Mouse (Mus musculus): ENCODE data around the gene Dusp12. TPM values are rescaled to one million over a fixed set of nuclear protein-coding genes. Genes with fewer than 3 reads are reported as not detected.

Dusp12 gene
- 40.7 and 46.1 TPM in 2 replicates for polyA plus RNA-seq (2015; fragmentation: Nextera tagmentation; extraction: Ambion mirVana)

- Histone ChIP-seq H3K4me2 (peak within 1 kb of the TSS; percentile 79), H3K4me1 (replicated peaks) (peaks cover 19% of the 10 kb centered on the region), H3K9ac (peak within 1 kb of the TSS; percentile 93), H3K27ac (peak within 1 kb of the TSS; percentile 92), H3K9me3 (no peaks in the 10 kb centered on the region), H3K36me3 (peaks cover 20% of the 10 kb centered on the region), H3K27me3 (no peaks in the 10 kb centered on the region), H3K4me3 (peak within 1 kb of the TSS; percentile 93)
- 0% methylated on average over 46 of the region's 46 CpGs for WGBS
- peak; percentile 94 for ATAC-seq (ENCODE audit: low FRiP score)
Measured at GRCm38 (mm10) chr1:170884978-170885561, at the start of gene Dusp12, which contains the start of gene Gm26620. Gene Dusp12, minus strand, starts transcription at chr1:170885540. Gene Gm26620, plus strand, starts transcription at chr1:170885065.

- Histone ChIP-seq H3K36me3 (no peaks in the 10 kb centered on the region), H3K27me3 (no peaks in the 10 kb centered on the region), H3K4me3 (no peak overlapping the region), H3K9me3 (no peaks in the 10 kb centered on the region), H3K27ac (no peak overlapping the region), H3K4me1 (replicated peaks) (no peaks in the 10 kb centered on the region), H3K9ac (no peak overlapping the region), H3K4me2 (no peak overlapping the region)
- ATAC-seq (ENCODE audit: low FRiP score), result no peak
- WGBS, result 88% methylated on average over 2 of the region's 2 CpGs
Measured at GRCm38 (mm10) chr1:170934383-170934782, 49.0 kb upstream of the Dusp12 start.

- no peaks in the 10 kb centered on the region for H3K9me3 ChIP-seq
- no peak for ATAC-seq (ENCODE audit: low FRiP score)
- H3K36me3 ChIP-seq, result no peaks in the 10 kb centered on the region
- no peak overlapping the region for H3K4me3 ChIP-seq
- no peak overlapping the region for H3K4me2 ChIP-seq
- H3K27ac ChIP-seq, result no peak overlapping the region
- no peak overlapping the region for H3K9ac ChIP-seq
- 79% methylated on average over 1 of the region's 1 CpGs for WGBS
- no peaks in the 10 kb centered on the region for H3K4me1 ChIP-seq (replicated peaks)
- no peaks in the 10 kb centered on the region for H3K27me3 ChIP-seq
Measured at GRCm38 (mm10) chr1:170933940-170934339, 48.6 kb upstream of the Dusp12 start.

- no peak for ATAC-seq (ENCODE audit: low FRiP score)
- Histone ChIP-seq H3K4me1 (replicated peaks) (no peaks in the 10 kb centered on the region), H3K9ac (no peak overlapping the region), H3K9me3 (no peaks in the 10 kb centered on the region), H3K27me3 (no peaks in the 10 kb centered on the region), H3K4me2 (no peak overlapping the region), H3K27ac (no peak overlapping the region), H3K36me3 (no peaks in the 10 kb centered on the region), H3K4me3 (no peak overlapping the region)
- 74% methylated on average over 6 of the region's 6 CpGs for WGBS
Measured at GRCm38 (mm10) chr1:170933386-170933920, 48.1 kb upstream of the Dusp12 start.

- Histone ChIP-seq H3K9ac (no peak overlapping the region), H3K4me3 (no peak overlapping the region), H3K36me3 (no peaks in the 10 kb centered on the region), H3K4me1 (replicated peaks) (no peaks in the 10 kb centered on the region), H3K9me3 (no peaks in the 10 kb centered on the region), H3K27ac (no peak overlapping the region), H3K4me2 (no peak overlapping the region), H3K27me3 (no peaks in the 10 kb centered on the region)
- WGBS, result 85% methylated on average over 3 of the region's 3 CpGs
- ATAC-seq (ENCODE audit: low FRiP score), result no peak
Measured at GRCm38 (mm10) chr1:170932043-170932442, 46.7 kb upstream of the Dusp12 start.

- Histone ChIP-seq H3K27me3 (no peaks in the 10 kb centered on the region), H3K9ac (no peak overlapping the region), H3K9me3 (no peaks in the 10 kb centered on the region), H3K27ac (no peak overlapping the region), H3K4me1 (replicated peaks) (no peaks in the 10 kb centered on the region), H3K4me2 (no peak overlapping the region), H3K36me3 (no peaks in the 10 kb centered on the region), H3K4me3 (no peak overlapping the region)
- no peak for ATAC-seq (ENCODE audit: low FRiP score)
- whole genome bisulfite sequencing, result 89% methylated on average over 4 of the region's 4 CpGs
Measured at GRCm38 (mm10) chr1:170929245-170929644, 43.9 kb upstream of the Dusp12 start.

- no peaks in the 10 kb centered on the region for H3K9me3 ChIP-seq
- no peaks in the 10 kb centered on the region for H3K27me3 ChIP-seq
- WGBS, result 81% methylated on average over 2 of the region's 2 CpGs
- no peak overlapping the region for H3K27ac ChIP-seq
- ATAC-seq (ENCODE audit: low FRiP score), result no peak
- H3K36me3 ChIP-seq, result no peaks in the 10 kb centered on the region
- H3K9ac ChIP-seq, result no peak overlapping the region
- no peak overlapping the region for H3K4me2 ChIP-seq
- H3K4me1 ChIP-seq (replicated peaks), result no peaks in the 10 kb centered on the region
- no peak overlapping the region for H3K4me3 ChIP-seq
Measured at GRCm38 (mm10) chr1:170928467-170928866, 43.1 kb upstream of the Dusp12 start.

GRCm38 (mm10) chr1:170927378-170927777, 42.0 kb upstream of the Dusp12 start, which contains the start of gene Fcrla:
Gene Fcrla, minus strand, starts transcription at chr1:170927583.
- Histone ChIP-seq H3K9ac (no peak within 1 kb of the TSS), H3K4me3 (no peak within 1 kb of the TSS), H3K27ac (no peak within 1 kb of the TSS), H3K4me1 (replicated peaks) (no peaks in the 10 kb centered on the region), H3K4me2 (no peak within 1 kb of the TSS), H3K27me3 (no peaks in the 10 kb centered on the region), H3K36me3 (no peaks in the 10 kb centered on the region), H3K9me3 (no peaks in the 10 kb centered on the region)
- 90% methylated on average over 3 of the region's 3 CpGs for WGBS
- no peak for ATAC-seq (ENCODE audit: low FRiP score)

- H3K27me3 ChIP-seq, result no peaks in the 10 kb centered on the region
- no peak overlapping the region for H3K27ac ChIP-seq
- no peak overlapping the region for H3K4me2 ChIP-seq
- WGBS, result 71% methylated on average over 6 of the region's 6 CpGs
- ATAC-seq (ENCODE audit: low FRiP score), result no peak
- H3K4me3 ChIP-seq, result no peak overlapping the region
- H3K36me3 ChIP-seq, result no peaks in the 10 kb centered on the region
- no peaks in the 10 kb centered on the region for H3K9me3 ChIP-seq
- no peak overlapping the region for H3K9ac ChIP-seq
- no peaks in the 10 kb centered on the region for H3K4me1 ChIP-seq (replicated peaks)
Measured at GRCm38 (mm10) chr1:170926941-170927340, 41.6 kb upstream of the Dusp12 start.

GRCm38 (mm10) chr1:170924485-170924884, 39.1 kb upstream of the Dusp12 start:
- no peaks in the 10 kb centered on the region for H3K36me3 ChIP-seq
- ATAC-seq (ENCODE audit: low FRiP score), result no peak
- no peaks in the 10 kb centered on the region for H3K4me1 ChIP-seq (replicated peaks)
- H3K4me2 ChIP-seq, result no peak overlapping the region
- no peak overlapping the region for H3K27ac ChIP-seq
- no peaks in the 10 kb centered on the region for H3K27me3 ChIP-seq
- no peaks in the 10 kb centered on the region for H3K9me3 ChIP-seq
- H3K9ac ChIP-seq, result no peak overlapping the region
- H3K4me3 ChIP-seq, result no peak overlapping the region
- WGBS, result 89% methylated on average over 6 of the region's 6 CpGs

- Histone ChIP-seq H3K9me3 (no peaks in the 10 kb centered on the region), H3K36me3 (no peaks in the 10 kb centered on the region), H3K9ac (no peak overlapping the region), H3K4me2 (no peak overlapping the region), H3K27me3 (no peaks in the 10 kb centered on the region), H3K4me3 (no peak overlapping the region), H3K27ac (no peak overlapping the region), H3K4me1 (replicated peaks) (no peaks in the 10 kb centered on the region)
- WGBS, result 89% methylated on average over 8 of the region's 8 CpGs
- ATAC-seq (ENCODE audit: low FRiP score), result no peak
Measured at GRCm38 (mm10) chr1:170919308-170919707, 34.0 kb upstream of the Dusp12 start.

GRCm38 (mm10) chr1:170915657-170916056, 30.3 kb upstream of the Dusp12 start:
- Histone ChIP-seq H3K9ac (no peak overlapping the region), H3K4me2 (no peak overlapping the region), H3K4me1 (replicated peaks) (no peaks in the 10 kb centered on the region), H3K27me3 (peaks cover 4% of the 10 kb centered on the region; the same call in 1 of the 2 replicates), H3K9me3 (no peaks in the 10 kb centered on the region), H3K27ac (no peak overlapping the region), H3K36me3 (no peaks in the 10 kb centered on the region), H3K4me3 (no peak overlapping the region)
- 80% methylated on average over 5 of the region's 5 CpGs for WGBS
- ATAC-seq (ENCODE audit: low FRiP score), result no peak
